Mouse (Mus musculus) small intestine, adult 2 months (tissue): ENCODE measurements around the gene Zbtb21.

ENCODE experiments used
- CTCF ChIP-seq: fragments of 200-500 bp; IDR thresholded peaks from 2 replicates; pipeline ENCODE4 v1.5.1; 2012; ENCODE audit warnings: low read depth, mild to moderate bottlenecking, control low read depth, inconsistent platforms, low read length, moderate library complexity, mixed read lengths; ENCODE audit not compliant: insufficient replicate concordance, insufficient read length; ENCODE audit errors: extremely low read depth
- POLR2A ChIP-seq: fragments of 200-500 bp; IDR thresholded peaks from 2 replicates; pipeline ENCODE4 v1.6.1; 2012; ENCODE audit warnings: low read depth, mild to moderate bottlenecking, control low read depth, inconsistent platforms, low read length, moderate library complexity

DNA sequence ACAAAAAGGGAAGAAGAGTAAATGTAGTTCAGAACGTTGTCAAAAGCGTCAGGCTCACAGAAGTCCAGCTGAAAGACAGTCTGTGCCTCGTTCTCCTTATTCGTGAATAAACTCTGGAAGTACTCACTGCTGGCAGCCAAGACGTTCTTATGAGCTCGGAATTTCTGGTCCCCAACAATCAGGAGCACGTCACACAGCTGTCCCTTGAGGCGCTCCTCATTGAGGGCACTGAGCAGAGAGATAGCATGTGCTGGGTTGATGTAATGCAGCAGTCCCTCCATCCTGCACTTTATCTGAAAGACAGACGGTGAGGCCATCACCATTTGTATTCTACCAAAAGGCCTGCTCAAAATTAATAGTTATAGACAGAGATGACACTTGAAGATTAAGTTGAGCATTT lies 9.6 kb downstream of the Zbtb21 start:
- TF ChIP-seq POLR2A (no peak), CTCF (no peak)
